Mouse (Mus musculus): ENCODE data around the gene Cdyl2. TPM values are rescaled to one million over a fixed set of nuclear protein-coding genes. Genes with fewer than 3 reads are reported as not detected.

The Cdyl2 gene
- polyA plus RNA-seq, 1 experiment from 2014 or later, result 5.0 TPM

DNA sequence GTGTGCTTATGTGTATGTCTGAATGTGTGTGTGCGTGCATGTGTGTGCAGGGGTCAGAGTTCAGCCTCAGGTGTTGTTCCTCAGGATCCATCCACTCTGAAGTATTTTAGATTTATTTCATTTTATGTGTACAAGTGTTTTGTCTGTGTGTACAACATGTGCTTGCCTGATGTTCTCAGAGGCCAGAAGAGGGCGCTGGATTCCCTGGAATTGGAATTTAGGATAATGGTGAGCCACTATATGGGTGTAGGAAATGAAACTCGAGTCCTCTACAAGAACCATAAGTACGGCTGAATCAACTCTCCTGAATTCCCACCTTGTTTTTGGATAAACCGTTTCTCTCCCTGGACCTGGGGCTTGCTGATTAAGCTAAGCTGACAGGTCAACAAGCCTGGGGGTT is 61.2 kb downstream of the Cdyl2 start:
- Histone ChIP-seq H3K27ac (ENCODE audit: poor library complexity, severe bottlenecking) (no peak overlapping the region), H3K4me2 (no peak overlapping the region), H3K9me3 (replicated peaks) (peaks cover 8% of the 10 kb centered on the region), H3K4me1 (replicated peaks) (no peaks in the 10 kb centered on the region), H3K9ac (no peak overlapping the region), H3K27me3 (replicated peaks) (no peaks in the 10 kb centered on the region), H3K36me3 (no peaks in the 10 kb centered on the region), H3K4me3 (no peak overlapping the region)
- no peak for ATAC-seq (ENCODE audit: insufficient number of reproducible peaks, low FRiP score)
- 67% methylated on average over 5 of the region's 5 CpGs for WGBS

DNA sequence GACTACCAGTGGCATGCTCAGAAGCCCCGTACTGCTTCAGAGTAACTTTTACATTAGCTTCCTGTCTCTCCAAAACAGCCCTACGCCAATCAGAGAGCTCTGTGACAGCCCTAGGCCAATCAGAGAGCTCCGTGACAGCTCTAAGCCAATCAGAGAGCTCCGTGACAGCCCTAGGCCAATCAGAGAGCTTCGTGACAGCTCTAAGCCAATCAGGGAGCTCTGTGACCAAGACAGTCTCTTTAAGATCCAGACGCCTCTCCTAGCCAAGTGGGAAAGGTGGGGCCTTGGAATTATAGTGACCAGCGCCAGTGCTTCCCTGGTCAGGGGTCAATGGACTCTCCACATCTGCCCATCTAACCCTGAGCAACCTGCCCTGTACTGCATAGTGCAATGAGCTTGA is 62.2 kb downstream of the Cdyl2 start:
- 81% methylated on average over 7 of the region's 7 CpGs for WGBS
- Histone ChIP-seq H3K4me2 (no peak overlapping the region), H3K27me3 (replicated peaks) (no peaks in the 10 kb centered on the region), H3K4me1 (replicated peaks) (no peaks in the 10 kb centered on the region), H3K4me3 (no peak overlapping the region), H3K27ac (ENCODE audit: poor library complexity, severe bottlenecking) (no peak overlapping the region), H3K9me3 (replicated peaks) (peaks cover 8% of the 10 kb centered on the region), H3K9ac (no peak overlapping the region), H3K36me3 (no peaks in the 10 kb centered on the region)
- no peak for ATAC-seq (ENCODE audit: insufficient number of reproducible peaks, low FRiP score)

DNA sequence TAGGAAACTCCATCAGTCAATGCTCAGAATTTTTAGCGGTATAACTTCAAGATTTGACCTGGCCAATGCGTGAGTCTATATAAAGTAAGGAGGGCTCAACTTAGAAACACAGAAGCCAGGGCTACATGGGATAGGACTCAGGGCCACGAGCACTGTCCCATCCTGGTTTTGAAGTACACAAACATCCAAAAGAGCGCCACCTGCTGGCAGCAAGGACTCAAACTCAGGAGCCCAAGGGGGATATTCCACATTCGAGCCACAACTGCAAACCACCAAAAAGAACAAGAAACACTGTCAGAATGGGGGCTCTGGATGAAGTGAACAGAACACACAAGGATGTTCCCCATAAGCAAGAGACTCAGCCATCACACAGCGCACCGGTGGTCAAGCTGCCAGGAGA is 63.8 kb downstream of the Cdyl2 start:
- 90% methylated on average over 7 of the region's 7 CpGs for WGBS
- no peak overlapping the region for H3K27ac ChIP-seq (ENCODE audit: poor library complexity, severe bottlenecking)
- peaks cover 8% of the 10 kb centered on the region for H3K9me3 ChIP-seq (replicated peaks)
- no peaks in the 10 kb centered on the region for H3K4me1 ChIP-seq (replicated peaks)
- no peak overlapping the region for H3K9ac ChIP-seq
- H3K27me3 ChIP-seq (replicated peaks), result no peaks in the 10 kb centered on the region
- no peaks in the 10 kb centered on the region for H3K36me3 ChIP-seq
- no peak overlapping the region for H3K4me2 ChIP-seq
- H3K4me3 ChIP-seq, result no peak overlapping the region
- ATAC-seq (ENCODE audit: insufficient number of reproducible peaks, low FRiP score), result no peak

DNA sequence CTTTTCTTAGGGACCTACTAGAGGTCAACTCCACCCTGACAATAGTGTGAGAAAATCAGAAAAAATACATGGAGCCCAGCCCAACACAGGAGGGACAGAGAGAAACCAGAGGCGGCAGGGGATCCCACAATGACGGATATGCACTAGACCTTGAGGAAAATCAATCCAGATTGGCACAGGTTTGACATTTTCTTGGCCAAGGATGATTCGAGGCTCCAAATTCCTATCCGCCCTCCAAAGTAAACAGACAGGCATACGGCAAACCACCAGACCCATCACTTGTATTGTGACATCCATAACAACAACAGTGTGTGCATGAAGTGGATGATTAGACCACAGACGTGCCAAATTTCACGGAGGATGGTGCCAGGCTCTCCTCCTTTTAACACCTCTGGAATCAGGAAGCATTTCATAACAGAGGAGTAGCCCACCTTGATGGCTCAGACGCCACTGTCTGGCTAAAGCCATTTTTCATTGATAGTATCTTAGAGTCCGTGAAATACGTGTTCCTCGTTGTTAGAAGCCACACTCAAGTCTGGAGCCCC is 65.9 kb downstream of the Cdyl2 start:
- Histone ChIP-seq H3K9ac (no peak overlapping the region), H3K4me2 (no peak overlapping the region), H3K36me3 (no peaks in the 10 kb centered on the region), H3K4me1 (replicated peaks) (peaks cover 6% of the 10 kb centered on the region; the same call in 1 of the 2 replicates), H3K27ac (ENCODE audit: poor library complexity, severe bottlenecking) (no peak overlapping the region), H3K27me3 (replicated peaks) (no peaks in the 10 kb centered on the region), H3K9me3 (replicated peaks) (peaks cover 8% of the 10 kb centered on the region), H3K4me3 (no peak overlapping the region)
- 81% methylated on average over 11 of the region's 11 CpGs for WGBS
- no peak for ATAC-seq (ENCODE audit: insufficient number of reproducible peaks, low FRiP score)

DNA sequence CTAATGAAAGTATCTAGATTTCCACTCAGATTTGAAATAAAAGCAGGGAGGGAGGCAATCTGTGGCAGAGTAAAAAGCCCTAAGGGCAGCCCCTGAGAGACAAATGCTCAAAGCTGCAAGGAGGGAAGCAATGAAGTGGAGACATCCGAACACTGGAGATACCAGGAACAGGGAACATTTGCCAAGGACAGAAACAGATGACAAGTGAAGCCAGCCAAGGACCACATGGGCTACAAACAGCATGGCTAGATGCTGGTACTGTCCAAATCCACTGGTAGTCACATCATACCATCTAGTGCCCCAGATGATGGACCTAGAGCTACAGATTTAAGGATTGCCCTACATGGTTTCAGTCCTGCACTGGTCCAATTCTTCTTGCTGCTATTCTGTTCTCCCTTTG is 71.3 kb downstream of the Cdyl2 start:
- Histone ChIP-seq H3K9me3 (replicated peaks) (no peaks in the 10 kb centered on the region), H3K9ac (no peak overlapping the region), H3K27me3 (replicated peaks) (no peaks in the 10 kb centered on the region), H3K4me1 (replicated peaks) (peaks cover 6% of the 10 kb centered on the region; the same call in 1 of the 2 replicates), H3K36me3 (no peaks in the 10 kb centered on the region), H3K4me2 (no peak overlapping the region), H3K27ac (ENCODE audit: poor library complexity, severe bottlenecking) (no peak overlapping the region), H3K4me3 (no peak overlapping the region)
- 76% methylated on average over 1 of the region's 1 CpGs for WGBS
- no peak for ATAC-seq (ENCODE audit: insufficient number of reproducible peaks, low FRiP score)

DNA sequence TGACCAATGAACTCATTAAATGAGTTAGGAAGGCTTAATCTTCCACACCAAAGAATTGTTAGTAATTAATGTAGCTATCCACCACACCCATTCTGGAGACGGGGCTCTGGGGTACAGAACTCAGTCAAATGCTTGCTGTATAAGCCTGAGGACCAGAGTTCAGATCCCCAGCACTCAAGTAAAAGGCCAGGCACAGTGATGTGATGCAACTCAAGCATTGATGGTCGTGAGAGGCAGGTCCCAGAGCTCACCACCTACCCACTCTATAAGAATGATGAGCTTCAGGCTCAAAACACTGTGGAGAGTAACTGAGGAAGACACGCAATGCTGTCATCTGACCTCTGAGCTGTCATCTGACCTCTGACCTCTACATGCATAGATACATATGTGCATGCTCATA is 76.0 kb downstream of the Cdyl2 start:
- no peaks in the 10 kb centered on the region for H3K9me3 ChIP-seq (replicated peaks)

DNA sequence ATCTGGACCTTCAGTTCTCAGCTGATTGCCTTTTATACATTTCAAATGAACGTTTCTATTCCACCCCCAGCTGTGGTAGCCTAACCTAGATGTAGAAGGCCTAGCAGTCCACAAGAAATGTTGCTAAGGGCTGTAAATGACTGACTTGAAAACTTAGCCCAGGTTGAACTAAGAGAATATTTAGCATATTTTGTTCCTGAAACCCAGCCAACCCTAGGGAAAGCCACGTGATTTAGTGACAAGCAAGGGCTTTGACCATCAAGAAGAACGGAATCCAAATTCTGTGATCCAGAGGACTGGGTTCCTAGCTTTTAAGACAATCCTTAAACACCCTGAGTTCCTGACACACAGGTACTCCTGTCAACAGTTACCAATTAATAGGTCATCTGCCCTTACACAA is 77.9 kb downstream of the Cdyl2 start:
- no peaks in the 10 kb centered on the region for H3K27me3 ChIP-seq (replicated peaks)
- H3K4me2 ChIP-seq, result no peak overlapping the region
- ATAC-seq (ENCODE audit: insufficient number of reproducible peaks, low FRiP score), result no peak
- peaks cover 7% of the 10 kb centered on the region for H3K4me1 ChIP-seq (replicated peaks)
- no peak overlapping the region for H3K27ac ChIP-seq (ENCODE audit: poor library complexity, severe bottlenecking)
- H3K4me3 ChIP-seq, result no peak overlapping the region
- H3K9me3 ChIP-seq (replicated peaks), result no peaks in the 10 kb centered on the region
- no peaks in the 10 kb centered on the region for H3K36me3 ChIP-seq
- no peak overlapping the region for H3K9ac ChIP-seq
- WGBS, result 73% methylated on average over 3 of the region's 3 CpGs

More for the DNA sequence above, 76.0 kb downstream of the Cdyl2 start:
- H3K4me2 ChIP-seq, result no peak overlapping the region
- no peaks in the 10 kb centered on the region for H3K27me3 ChIP-seq (replicated peaks)
- H3K4me3 ChIP-seq, result no peak overlapping the region
- H3K9ac ChIP-seq, result no peak overlapping the region
- H3K36me3 ChIP-seq, result no peaks in the 10 kb centered on the region
- H3K4me1 ChIP-seq (replicated peaks), result no peaks in the 10 kb centered on the region
- no peak for ATAC-seq (ENCODE audit: insufficient number of reproducible peaks, low FRiP score)
- WGBS, result 72% methylated on average over 3 of the region's 3 CpGs
- H3K27ac ChIP-seq (ENCODE audit: poor library complexity, severe bottlenecking), result no peak overlapping the region

DNA sequence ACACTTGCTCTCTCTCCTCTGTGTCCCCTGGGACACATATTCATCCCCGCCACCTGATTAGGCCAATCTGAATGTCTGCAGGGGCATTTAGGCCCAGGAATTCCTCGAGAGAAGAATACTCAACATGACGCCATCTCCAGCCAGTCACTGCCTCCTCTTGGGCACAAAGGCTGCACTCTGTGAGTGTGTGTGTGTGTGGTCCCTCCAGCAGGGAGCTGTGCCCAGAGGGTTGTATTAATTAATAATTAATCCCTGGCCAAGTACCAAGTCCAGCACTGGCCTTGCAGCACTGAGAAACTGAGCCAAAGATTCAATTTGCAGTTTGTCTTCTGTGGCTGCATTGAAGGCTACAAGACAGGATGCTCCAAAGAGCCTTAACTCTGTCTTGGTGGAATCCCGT is 79.8 kb downstream of the Cdyl2 start:
- H3K9ac ChIP-seq, result no peak overlapping the region
- H3K27me3 ChIP-seq (replicated peaks), result no peaks in the 10 kb centered on the region
- no peak overlapping the region for H3K4me3 ChIP-seq
- no peaks in the 10 kb centered on the region for H3K9me3 ChIP-seq (replicated peaks)
- WGBS, result 69% methylated on average over 4 of the region's 4 CpGs
- ATAC-seq (ENCODE audit: insufficient number of reproducible peaks, low FRiP score), result no peak
- H3K36me3 ChIP-seq, result no peaks in the 10 kb centered on the region
- peaks cover 10% of the 10 kb centered on the region for H3K4me1 ChIP-seq (replicated peaks)
- H3K27ac ChIP-seq (ENCODE audit: poor library complexity, severe bottlenecking), result no peak overlapping the region
- no peak overlapping the region for H3K4me2 ChIP-seq

DNA sequence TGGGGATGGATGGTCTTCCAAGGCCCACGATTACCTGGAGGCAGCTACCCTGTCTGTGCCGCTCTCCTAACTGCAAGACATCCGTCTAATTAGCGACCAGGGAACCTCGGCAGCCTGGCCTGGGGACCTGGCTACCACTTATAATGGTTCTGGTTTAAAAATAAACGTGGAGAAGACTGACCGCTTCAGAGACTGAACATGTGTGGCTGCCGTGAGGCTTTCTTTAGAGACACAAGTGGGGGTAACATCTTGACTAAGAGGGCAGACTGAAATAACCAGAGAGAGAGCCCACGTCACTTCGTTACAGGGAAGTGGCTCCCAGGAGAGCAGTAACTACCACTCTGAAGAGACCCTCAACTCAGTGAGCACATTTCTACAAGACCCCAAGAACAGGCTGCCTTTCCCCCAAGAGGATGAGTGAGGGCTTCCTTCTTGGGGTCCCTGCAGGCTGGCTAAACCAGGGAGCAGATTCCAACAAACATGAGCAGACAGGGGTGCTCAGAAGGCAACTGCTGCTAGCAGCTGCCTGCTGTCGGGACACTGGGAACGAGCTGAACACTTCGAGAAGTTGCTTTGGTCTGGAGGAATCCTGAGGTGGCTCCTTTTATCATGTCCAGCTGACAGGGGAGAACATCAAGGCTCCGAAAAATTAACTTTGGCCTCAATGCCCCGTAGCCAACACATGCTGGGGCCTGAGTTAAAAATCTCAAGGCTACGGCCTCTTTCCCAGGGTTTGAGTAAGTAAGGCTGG is 82.6 kb downstream of the Cdyl2 start:
- no peak for ATAC-seq (ENCODE audit: insufficient number of reproducible peaks, low FRiP score)
- 60% methylated on average over 16 of the region's 16 CpGs for WGBS
- Histone ChIP-seq H3K27ac (ENCODE audit: poor library complexity, severe bottlenecking) (no peak overlapping the region), H3K9ac (no peak overlapping the region), H3K27me3 (replicated peaks) (no peaks in the 10 kb centered on the region), H3K4me2 (peak overlapping the region; percentile 25; the same call in 1 of the 2 replicates), H3K36me3 (no peaks in the 10 kb centered on the region), H3K9me3 (replicated peaks) (no peaks in the 10 kb centered on the region), H3K4me1 (replicated peaks) (peaks cover 10% of the 10 kb centered on the region), H3K4me3 (no peak overlapping the region)

DNA sequence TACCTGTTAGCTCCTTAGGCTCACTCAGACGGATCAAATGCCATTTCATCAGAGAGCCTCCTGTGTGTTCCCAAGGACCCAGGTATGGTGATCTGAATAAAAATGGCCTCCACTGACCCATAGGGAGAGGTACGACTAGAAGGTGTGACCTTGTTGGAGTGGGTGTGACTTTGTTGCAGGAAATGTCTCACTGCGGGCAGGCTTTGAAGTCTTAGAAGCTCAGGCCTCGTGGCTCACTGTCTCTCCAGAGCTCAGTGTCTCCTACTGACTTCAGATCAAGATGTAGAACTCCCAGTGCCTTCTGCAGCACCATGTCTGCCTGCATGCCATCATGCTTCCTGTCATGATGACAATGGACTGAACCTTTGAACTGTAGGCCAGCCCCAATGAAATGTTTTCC is 87.4 kb downstream of the Cdyl2 start:
- H3K9ac ChIP-seq, result no peak overlapping the region
- whole genome bisulfite sequencing, result 75% methylated on average over 4 of the region's 4 CpGs
- no peaks in the 10 kb centered on the region for H3K36me3 ChIP-seq
- no peaks in the 10 kb centered on the region for H3K9me3 ChIP-seq (replicated peaks)
- H3K4me3 ChIP-seq, result no peak overlapping the region
- no peak overlapping the region for H3K27ac ChIP-seq (ENCODE audit: poor library complexity, severe bottlenecking)
- peaks cover 7% of the 10 kb centered on the region for H3K4me1 ChIP-seq (replicated peaks)
- no peaks in the 10 kb centered on the region for H3K27me3 ChIP-seq (replicated peaks)
- ATAC-seq (ENCODE audit: insufficient number of reproducible peaks, low FRiP score), result no peak
- no peak overlapping the region for H3K4me2 ChIP-seq

DNA sequence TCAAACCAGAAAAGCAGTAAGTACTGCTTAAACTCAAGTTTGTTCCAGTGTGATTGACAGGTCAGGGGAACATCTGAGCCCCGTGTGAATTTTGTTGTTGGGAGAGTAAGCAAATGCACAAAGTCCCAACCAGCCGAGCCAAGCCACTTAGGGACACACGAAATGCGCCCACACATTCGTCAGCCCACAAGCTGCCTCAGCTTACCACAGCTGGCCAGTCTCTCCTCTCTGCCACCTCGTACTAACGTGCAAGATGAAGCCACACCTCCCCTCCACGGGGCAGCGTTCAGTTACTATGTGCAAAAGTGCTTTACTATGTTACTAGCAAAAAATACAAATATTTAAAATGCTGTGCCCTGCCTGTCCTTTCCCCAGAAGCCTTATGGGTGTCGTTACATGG is 91.9 kb downstream of the Cdyl2 start:
- peaks cover 6% of the 10 kb centered on the region; the same call in 1 of the 2 replicates for H3K4me1 ChIP-seq (replicated peaks)
- no peaks in the 10 kb centered on the region for H3K9me3 ChIP-seq (replicated peaks)
- no peak overlapping the region for H3K9ac ChIP-seq
- 80% methylated on average over 10 of the region's 10 CpGs for WGBS
- H3K27ac ChIP-seq (ENCODE audit: poor library complexity, severe bottlenecking), result no peak overlapping the region
- ATAC-seq (ENCODE audit: insufficient number of reproducible peaks, low FRiP score), result no peak
- H3K27me3 ChIP-seq (replicated peaks), result no peaks in the 10 kb centered on the region
- no peaks in the 10 kb centered on the region for H3K36me3 ChIP-seq
- no peak overlapping the region for H3K4me3 ChIP-seq
- H3K4me2 ChIP-seq, result no peak overlapping the region

DNA sequence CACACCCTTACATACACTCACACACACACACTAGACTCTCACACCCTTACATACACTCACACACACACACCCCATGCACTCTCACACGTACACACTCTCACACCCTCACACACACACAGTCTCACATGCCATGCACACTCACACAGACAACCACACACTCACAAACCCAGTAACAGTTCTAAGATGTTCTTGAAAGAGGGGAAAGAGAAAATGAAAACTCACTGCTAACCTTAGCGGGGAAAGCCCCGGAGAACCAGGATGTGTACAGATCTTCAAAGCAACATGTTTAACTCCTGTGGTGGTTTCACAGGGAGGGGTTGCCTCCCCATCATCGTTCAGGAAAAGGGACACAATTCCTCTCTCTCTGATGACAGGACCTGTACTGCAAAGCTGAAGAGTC is 94.8 kb downstream of the Cdyl2 start:
- WGBS, result 80% methylated on average over 4 of the region's 4 CpGs
- no peaks in the 10 kb centered on the region for H3K36me3 ChIP-seq
- ATAC-seq (ENCODE audit: insufficient number of reproducible peaks, low FRiP score), result no peak
- H3K9ac ChIP-seq, result no peak overlapping the region
- H3K4me3 ChIP-seq, result no peak overlapping the region
- peaks cover 7% of the 10 kb centered on the region; the same call in 1 of the 2 replicates for H3K4me1 ChIP-seq (replicated peaks)
- no peaks in the 10 kb centered on the region for H3K9me3 ChIP-seq (replicated peaks)
- H3K27me3 ChIP-seq (replicated peaks), result no peaks in the 10 kb centered on the region
- no peak overlapping the region for H3K4me2 ChIP-seq
- H3K27ac ChIP-seq (ENCODE audit: poor library complexity, severe bottlenecking), result no peak overlapping the region
